Mouse (Mus musculus): ENCODE data around the gene Acvrl1. TPM values are rescaled to one million over a fixed set of nuclear protein-coding genes. Genes with fewer than 3 reads are reported as not detected.

The Acvrl1 gene
- polyA plus RNA-seq, 1 experiment: 28.9 TPM

- TF ChIP-seq POLR2A (IDR thresholded peaks at IDR 0.05; ENCODE audit: low read depth, low read length) (no peak), CTCF (IDR thresholded peaks at IDR 0.05; ENCODE audit: extremely low read depth, insufficient read depth, insufficient read length, insufficient replicate concordance) (no peak)
- no peak overlapping the region for H3K4me3 ChIP-seq (ENCODE audit: extremely low read depth, insufficient read depth, insufficient read length)
- H3K27me3 ChIP-seq (ENCODE audit: control insufficient read depth, insufficient read depth, low read length): no peaks in the 10 kb centered on the region
- no peak for DNase-seq (ENCODE audit: low read depth in 1 of 2, low spot score in 2 of 2)
- no peaks in the 10 kb centered on the region for H3K36me3 ChIP-seq (ENCODE audit: control insufficient read depth, insufficient read depth, low read length)
- 74% methylated on average over 3 of the region's 3 CpGs for WGBS
- peaks cover 13% of the 10 kb centered on the region; the same call in 1 of the 2 replicates for H3K4me1 ChIP-seq (ENCODE audit: control insufficient read depth, insufficient read depth, insufficient read length)
- H3K27ac ChIP-seq (ENCODE audit: insufficient read depth, low read length): no peak overlapping the region
These were observed 10.4 kb downstream of the Acvrl1 start for GRCm38 (mm10) chr15:101138675-101139074.

- no peak for TF ChIP-seq CTCF (IDR thresholded peaks at IDR 0.05; ENCODE audit: extremely low read depth, insufficient read depth, insufficient read length, insufficient replicate concordance)
- no peak for TF ChIP-seq POLR2A (IDR thresholded peaks at IDR 0.05; ENCODE audit: low read depth, low read length)
- DNase-seq (ENCODE audit: low read depth in 1 of 2, low spot score in 2 of 2): no peak
- Histone ChIP-seq H3K27me3 (ENCODE audit: control insufficient read depth, insufficient read depth, low read length) (no peaks in the 10 kb centered on the region), H3K36me3 (ENCODE audit: control insufficient read depth, insufficient read depth, low read length) (no peaks in the 10 kb centered on the region), H3K27ac (ENCODE audit: insufficient read depth, low read length) (no peak overlapping the region), H3K4me1 (ENCODE audit: control insufficient read depth, insufficient read depth, insufficient read length) (peaks cover 7% of the 10 kb centered on the region; the same call in 1 of the 2 replicates), H3K4me3 (ENCODE audit: extremely low read depth, insufficient read depth, insufficient read length) (no peak overlapping the region)
- 60% methylated on average over 12 of the region's 12 CpGs for WGBS
These were observed 11.6 kb downstream of the Acvrl1 start for GRCm38 (mm10) chr15:101139885-101140284.

- H3K4me1 ChIP-seq (ENCODE audit: control insufficient read depth, insufficient read depth, insufficient read length): peaks cover 7% of the 10 kb centered on the region; the same call in 1 of the 2 replicates
These were observed 12.3 kb downstream of the Acvrl1 start for GRCm38 (mm10) chr15:101140587-101140986.

GRCm38 (mm10) chr15:101141061-101141541, 12.8 kb downstream of the Acvrl1 start:
- TF ChIP-seq CTCF (IDR thresholded peaks at IDR 0.05; ENCODE audit: extremely low read depth, insufficient read depth, insufficient read length, insufficient replicate concordance) (no peak), POLR2A (IDR thresholded peaks at IDR 0.05; ENCODE audit: low read depth, low read length) (no peak)
- Histone ChIP-seq H3K4me1 (ENCODE audit: control insufficient read depth, insufficient read depth, insufficient read length) (peaks cover 8% of the 10 kb centered on the region), H3K27ac (ENCODE audit: insufficient read depth, low read length) (no peak overlapping the region), H3K4me3 (ENCODE audit: extremely low read depth, insufficient read depth, insufficient read length) (no peak overlapping the region), H3K36me3 (ENCODE audit: control insufficient read depth, insufficient read depth, low read length) (no peaks in the 10 kb centered on the region), H3K27me3 (ENCODE audit: control insufficient read depth, insufficient read depth, low read length) (no peaks in the 10 kb centered on the region)
- DNase-seq (ENCODE audit: low read depth in 1 of 2, low spot score in 2 of 2): peak in 1 of 2 experiments; percentile 53
- WGBS: 9% methylated on average over 10 of the region's 14 CpGs

More at GRCm38 (mm10) chr15:101140587-101140986, 12.3 kb downstream of the Acvrl1 start:
- Histone ChIP-seq H3K27ac (ENCODE audit: insufficient read depth, low read length) (no peak overlapping the region), H3K36me3 (ENCODE audit: control insufficient read depth, insufficient read depth, low read length) (no peaks in the 10 kb centered on the region), H3K4me3 (ENCODE audit: extremely low read depth, insufficient read depth, insufficient read length) (no peak overlapping the region), H3K27me3 (ENCODE audit: control insufficient read depth, insufficient read depth, low read length) (no peaks in the 10 kb centered on the region)
- TF ChIP-seq POLR2A (IDR thresholded peaks at IDR 0.05; ENCODE audit: low read depth, low read length) (no peak), CTCF (IDR thresholded peaks at IDR 0.05; ENCODE audit: extremely low read depth, insufficient read depth, insufficient read length, insufficient replicate concordance) (no peak)
- whole genome bisulfite sequencing: 67% methylated on average over 6 of the region's 6 CpGs
- DNase-seq (ENCODE audit: low read depth in 1 of 2, low spot score in 2 of 2): no peak

- 83% methylated on average over 8 of the region's 8 CpGs for WGBS
- H3K4me3 ChIP-seq (ENCODE audit: extremely low read depth, insufficient read depth, insufficient read length): no peak overlapping the region
- H3K4me1 ChIP-seq (ENCODE audit: control insufficient read depth, insufficient read depth, insufficient read length): peaks cover 23% of the 10 kb centered on the region
- H3K27me3 ChIP-seq (ENCODE audit: control insufficient read depth, insufficient read depth, low read length): no peaks in the 10 kb centered on the region
- no peak overlapping the region for H3K27ac ChIP-seq (ENCODE audit: insufficient read depth, low read length)
- H3K36me3 ChIP-seq (ENCODE audit: control insufficient read depth, insufficient read depth, low read length): no peaks in the 10 kb centered on the region
- TF ChIP-seq POLR2A (IDR thresholded peaks at IDR 0.05; ENCODE audit: low read depth, low read length) (no peak), CTCF (IDR thresholded peaks at IDR 0.05; ENCODE audit: extremely low read depth, insufficient read depth, insufficient read length, insufficient replicate concordance) (no peak)
- no peak for DNase-seq (ENCODE audit: low read depth in 1 of 2, low spot score in 2 of 2)
These were observed 14.3 kb downstream of the Acvrl1 start for GRCm38 (mm10) chr15:101142672-101143071.

- no peak for DNase-seq (ENCODE audit: low read depth in 1 of 2, low spot score in 2 of 2)
- no peaks in the 10 kb centered on the region for H3K36me3 ChIP-seq (ENCODE audit: control insufficient read depth, insufficient read depth, low read length)
- 61% methylated on average over 8 of the region's 8 CpGs for WGBS
- no peaks in the 10 kb centered on the region for H3K27me3 ChIP-seq (ENCODE audit: control insufficient read depth, insufficient read depth, low read length)
- H3K27ac ChIP-seq (ENCODE audit: insufficient read depth, low read length): no peak overlapping the region
- no peak overlapping the region for H3K4me3 ChIP-seq (ENCODE audit: extremely low read depth, insufficient read depth, insufficient read length)
- TF ChIP-seq POLR2A (IDR thresholded peaks at IDR 0.05; ENCODE audit: low read depth, low read length) (no peak), CTCF (IDR thresholded peaks at IDR 0.05; ENCODE audit: extremely low read depth, insufficient read depth, insufficient read length, insufficient replicate concordance) (no peak)
- peaks cover 27% of the 10 kb centered on the region for H3K4me1 ChIP-seq (ENCODE audit: control insufficient read depth, insufficient read depth, insufficient read length)
These were observed 15.2 kb downstream of the Acvrl1 start for GRCm38 (mm10) chr15:101143494-101143893.

GRCm38 (mm10) chr15:101144176-101144575, 15.9 kb downstream of the Acvrl1 start:
- H3K27ac ChIP-seq (ENCODE audit: insufficient read depth, low read length): no peak overlapping the region; the same call in none of the 2 replicates
- WGBS: 89% methylated on average over 5 of the region's 5 CpGs

More at GRCm38 (mm10) chr15:101144176-101144575, 15.9 kb downstream of the Acvrl1 start:
- no peaks in the 10 kb centered on the region for H3K36me3 ChIP-seq (ENCODE audit: control insufficient read depth, insufficient read depth, low read length)
- no peak for DNase-seq (ENCODE audit: low read depth in 1 of 2, low spot score in 2 of 2)
- TF ChIP-seq CTCF (IDR thresholded peaks at IDR 0.05; ENCODE audit: extremely low read depth, insufficient read depth, insufficient read length, insufficient replicate concordance): no peak
- no peak for TF ChIP-seq POLR2A (IDR thresholded peaks at IDR 0.05; ENCODE audit: low read depth, low read length)
- no peaks in the 10 kb centered on the region for H3K27me3 ChIP-seq (ENCODE audit: control insufficient read depth, insufficient read depth, low read length)
- H3K4me1 ChIP-seq (ENCODE audit: control insufficient read depth, insufficient read depth, insufficient read length): peaks cover 27% of the 10 kb centered on the region
- H3K4me3 ChIP-seq (ENCODE audit: extremely low read depth, insufficient read depth, insufficient read length): no peak overlapping the region

All from spleen, adult 2 months (tissue).